Mouse (Mus musculus) cerebellum, adult 8-10 months (tissue): ENCODE measurements around the gene Lmx1b.

Source experiments
- DNase-seq: peaks from one replicate; pipeline ENCODE4 v3.0.0; 2022

The Lmx1b gene

DNA sequence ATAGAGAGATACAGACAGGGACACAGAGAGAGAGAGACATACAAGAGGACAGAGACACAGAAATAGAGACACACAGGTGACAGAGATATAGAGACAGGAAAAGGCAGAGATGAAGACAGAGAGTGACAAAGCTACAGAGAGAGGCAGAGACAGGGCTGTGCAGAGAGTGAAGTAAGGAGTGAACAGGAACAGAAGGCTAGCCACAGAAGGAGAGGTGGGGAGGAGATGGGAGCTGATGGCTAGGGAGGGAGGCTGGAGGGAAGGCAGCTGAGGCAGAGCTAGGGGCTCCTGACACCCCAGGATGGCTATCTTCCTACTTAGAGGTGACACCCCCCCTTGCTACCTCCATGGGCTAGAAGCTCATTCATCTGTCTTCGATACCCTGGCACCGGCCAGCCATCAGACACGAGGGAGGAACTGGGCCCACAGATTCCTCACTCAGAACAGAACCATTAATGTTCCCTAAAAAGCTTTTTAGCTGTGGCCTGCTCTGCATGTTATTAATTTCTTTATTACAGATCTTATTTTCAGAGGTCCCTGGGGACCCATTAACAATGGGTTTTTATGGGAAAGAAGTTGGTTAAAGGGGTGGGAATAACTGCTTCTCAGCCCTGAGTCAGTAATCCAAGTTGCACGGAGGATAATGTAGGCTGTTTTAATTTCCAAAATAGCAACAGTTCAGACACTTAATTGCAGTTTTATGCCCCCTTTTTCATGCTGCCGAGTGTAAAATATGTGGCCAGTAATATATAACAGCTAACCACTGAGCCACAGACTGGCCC is 114.8 kb downstream of the Lmx1b start:
- DNase-seq, result no peak

DNA sequence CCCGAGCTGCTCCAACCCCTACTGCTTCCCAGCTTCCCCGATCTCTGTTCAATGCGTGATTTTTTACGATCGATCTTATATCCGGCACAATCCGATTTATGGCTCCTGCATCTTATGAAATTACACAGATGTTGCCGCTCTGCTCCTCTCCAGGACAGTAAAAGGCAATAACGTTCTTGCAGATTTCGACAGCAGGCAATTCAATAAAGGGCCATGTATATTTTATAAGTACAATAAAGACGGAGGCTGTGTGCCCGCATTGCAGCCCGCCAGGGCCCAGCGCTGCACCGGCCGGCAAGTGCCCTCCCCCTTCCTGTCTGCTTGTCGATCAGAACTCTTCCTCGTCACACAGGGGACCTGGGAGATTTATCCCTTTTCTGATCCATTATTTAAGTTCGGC is 124.5 kb downstream of the Lmx1b start:
- no peak for DNase-seq

DNA sequence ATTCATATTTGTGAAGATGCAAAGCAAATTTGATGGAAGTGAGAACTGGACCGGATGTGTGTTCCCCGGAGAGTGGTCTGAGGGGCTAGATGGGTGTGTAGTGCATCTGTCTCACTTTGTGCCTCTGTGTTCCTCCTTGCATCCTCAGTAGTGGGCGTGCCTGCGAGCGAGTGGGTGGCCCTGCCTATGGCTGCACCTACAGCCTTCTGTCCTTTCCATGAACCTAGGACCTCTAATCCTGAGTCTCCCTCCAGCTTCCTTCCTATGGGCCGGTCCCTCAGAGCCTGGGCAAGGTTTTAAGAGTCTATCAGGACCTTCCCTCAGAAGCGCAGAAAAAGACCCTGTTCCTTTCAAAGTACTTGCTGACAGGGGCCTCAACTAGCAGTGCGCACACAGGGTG is 124.9 kb downstream of the Lmx1b start:
- DNase-seq, result no peak
